Mouse (Mus musculus): Measurements from ENCODE around the gene Trdn.

The Trdn gene

DNA sequence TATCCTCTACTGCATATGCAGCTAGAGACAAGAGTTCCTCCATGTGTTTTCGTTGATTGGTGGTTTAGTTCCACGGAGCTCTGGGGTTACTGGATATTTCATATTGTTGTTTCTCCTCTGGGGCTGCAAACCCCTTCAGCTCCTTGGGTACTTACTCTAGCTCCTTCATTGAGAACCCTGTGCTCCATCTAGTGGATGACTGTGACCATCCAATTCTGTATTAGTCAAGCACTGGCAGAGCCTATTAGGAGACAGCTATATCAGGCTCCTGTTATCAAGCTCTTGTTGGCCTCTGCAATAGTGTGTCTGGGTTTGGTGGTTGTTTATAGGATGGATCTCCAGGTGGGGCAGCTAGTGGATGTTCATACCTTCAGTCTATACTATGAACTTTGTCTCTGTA, 290.2 kb downstream of the Trdn start:
- DNase-seq (ENCODE audit: low read depth, low spot score): no peak

DNA sequence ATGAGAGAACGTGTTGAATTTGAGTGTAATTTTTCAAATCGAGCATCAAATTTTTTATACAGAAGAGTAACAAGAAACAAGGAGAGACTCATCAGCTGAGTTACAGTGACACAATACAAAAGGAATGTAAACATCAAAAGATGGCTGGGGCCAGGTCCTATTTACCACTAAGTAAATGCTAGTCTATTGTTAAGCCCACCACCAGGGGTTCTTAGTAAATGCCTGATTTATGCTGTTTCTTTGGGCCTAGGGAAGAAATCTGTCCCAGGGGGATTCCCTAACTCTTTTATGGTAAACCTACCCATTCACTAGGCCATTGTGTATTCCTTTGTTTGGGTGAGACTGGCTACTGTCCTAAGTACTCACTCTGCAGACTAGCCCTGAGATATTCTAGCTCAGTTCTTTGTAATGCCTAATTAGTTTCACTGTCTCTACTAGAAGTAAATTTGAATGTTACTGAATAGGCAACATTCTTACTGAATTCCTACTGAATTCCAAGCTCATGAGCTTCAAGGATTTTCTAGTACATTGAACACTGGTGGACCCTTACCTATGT, 295.2 kb downstream of the Trdn start:
- DNase-seq (ENCODE audit: low read depth, low spot score): peak; percentile 60
